Mouse (Mus musculus) ES-Bruce4 (cell line): ENCODE measurements around the gene Ugt1a6a.
"Not testable (repeated sequence)": the region's sequence is repeated elsewhere in the genome, so short reads cannot be mapped to it uniquely, and the experiment has no call there.

Experiments used
- CTCF ChIP-seq: IDR thresholded peaks from one replicate; pipeline ENCODE4 v1.8.1; 2011; ENCODE audit warnings: low read depth, low read length
- EP300 ChIP-seq: IDR thresholded peaks from 2 replicates; pipeline ENCODE4 v1.6.1; 2011; ENCODE audit warnings: low read depth, low read length; ENCODE audit not compliant: insufficient read depth
- POLR2A ChIP-seq: IDR thresholded peaks from one replicate; pipeline ENCODE4 v1.8.1; 2011; ENCODE audit warnings: low read length; ENCODE audit not compliant: insufficient read depth

DNA sequence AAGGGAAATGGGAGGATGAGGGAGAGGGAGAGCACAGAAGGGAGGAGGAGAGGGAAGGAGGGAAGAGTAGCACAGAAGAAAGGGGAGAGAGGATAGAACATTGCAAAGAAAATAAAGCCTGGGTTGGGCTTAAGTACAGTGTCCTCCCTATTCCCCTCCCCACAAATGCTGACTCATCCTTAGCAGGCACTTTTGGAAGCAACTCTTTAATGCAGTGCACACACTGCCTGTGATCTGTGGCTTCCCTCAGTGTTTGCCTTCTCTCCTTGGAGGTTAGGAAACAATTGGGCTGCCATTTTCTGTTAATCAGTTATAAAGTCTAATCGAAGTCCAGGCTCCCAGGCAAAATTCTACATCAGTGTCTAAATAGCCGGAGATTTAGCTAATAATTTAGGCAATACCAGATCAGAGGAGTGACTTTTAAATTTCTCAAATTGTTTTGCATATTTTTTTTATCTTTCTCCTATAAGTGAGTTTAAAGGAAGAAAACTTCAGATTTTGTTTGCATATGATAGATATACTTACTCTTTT, 25.5 kb upstream of the Ugt1a6a start:
- TF ChIP-seq POLR2A, CTCF, EP300: not testable (repeated sequence)
